Mouse (Mus musculus) heart, adult 2 months (tissue): ENCODE results near the gene Gxylt2. TPM values are rescaled to one million over a fixed set of nuclear protein-coding genes. Genes with fewer than 3 reads are reported as not detected.

Source experiments
- DNase-seq, 2 experiments: peaks; one replicate each; pipeline ENCODE4 v3.0.0; 2021
- H3K27ac ChIP-seq: fragments of 200-600 bp; 2 replicates; pipeline ENCODE4 v1.8.1; 2022
- H3K27me3 ChIP-seq: fragments of 200-500 bp; 2 replicates; pipeline ENCODE4 v1.6.1; 2012; ENCODE audit warnings: mild to moderate bottlenecking, low read length, inconsistent platforms, mixed read lengths; ENCODE audit not compliant: control insufficient read depth, insufficient read depth
- H3K36me3 ChIP-seq: fragments of 200-500 bp; 2 replicates; pipeline ENCODE4 v1.6.1; 2012; ENCODE audit warnings: low read length, inconsistent platforms; ENCODE audit not compliant: control insufficient read depth, insufficient read depth
- H3K4me1 ChIP-seq: fragments of 200-500 bp; 2 replicates; pipeline ENCODE4 v1.6.1; 2011; ENCODE audit warnings: low read length; ENCODE audit not compliant: control insufficient read depth, insufficient read depth
- H3K4me3 ChIP-seq: fragments of 200-600 bp; 2 replicates; pipeline ENCODE4 v1.8.1; 2022
- H3K79me2 ChIP-seq: fragments of 200-500 bp; replicated peaks from 2 replicates; pipeline ENCODE4 v1.6.1; 2012; ENCODE audit warnings: mild to moderate bottlenecking, inconsistent platforms, low read length, moderate library complexity, mixed read lengths; ENCODE audit not compliant: control insufficient read depth, insufficient read depth
- H3K9ac ChIP-seq: fragments of 200-500 bp; 2 replicates; pipeline ENCODE4 v1.6.1; 2012; ENCODE audit warnings: low read depth, mild to moderate bottlenecking, control low read depth, inconsistent platforms, low read length, mixed read lengths
- CTCF ChIP-seq: fragments of 200-600 bp; IDR thresholded peaks from 2 replicates; pipeline ENCODE4 v1.8.1; 2022; ENCODE audit warnings: antibody characterized with exemption, mild to moderate bottlenecking, moderate library complexity
- EP300 ChIP-seq: fragments of 200-500 bp; IDR thresholded peaks from 2 replicates; pipeline ENCODE4 v1.6.1; 2011; ENCODE audit warnings: low read depth, low read length, control low read depth; ENCODE audit not compliant: insufficient read depth
- POLR2A ChIP-seq: fragments of 200-500 bp; IDR thresholded peaks from 2 replicates; pipeline ENCODE4 v1.6.1; 2011; ENCODE audit warnings: mild to moderate bottlenecking, low read depth, low read length, control low read depth; ENCODE audit not compliant: insufficient read depth
- WGBS: fragments of 180-500 bp; shearing (Covaris S2); methylation state at CpG from one replicate; pipeline ENCODE4 v1.1.7; 2018; 5-methylcytosine and 5-hydroxymethylcytosine counted together
- intact Hi-C: fragments of 180-260 bp; cut with DNase I; formaldehyde crosslinking; loops from one replicate; pipeline ENCODE4 v1.15.1; 2025
- polyA plus RNA-seq: library from polyadenylated mRNA; depleted of rRNA; stranded (reverse); fragments of >200 nt; gene quantifications from 2 replicates; pipeline ENCODE4 v1.2.3, GENCODE M21; 2012
- total RNA-seq, 2 experiments: library from RNA; stranded (reverse); gene quantifications; 2 replicates each; pipeline ENCODE4 v1.2.3; 2021

Gene Gxylt2
- total and polyA plus RNA-seq, 3 experiments, result 2.0 to 3.1 (median 2.2) TPM

- Histone ChIP-seq H3K79me2 (no peaks in the 10 kb centered on the region), H3K9ac (no peak overlapping the region), H3K4me3 (no peak overlapping the region), H3K27ac (no peak overlapping the region), H3K27me3 (no peaks in the 10 kb centered on the region), H3K4me1 (no peaks in the 10 kb centered on the region), H3K36me3 (no peaks in the 10 kb centered on the region)
- TF ChIP-seq CTCF (no peak), EP300 (no peak), POLR2A (no peak)
- intact Hi-C loops, result no loop called here
- DNase-seq, result no peak
- WGBS, result 79% methylated on average over 1 of the region's 1 CpGs
Observed at GRCm38 (mm10) chr6:100823356-100823755, 118.8 kb downstream of the Gxylt2 start.

GRCm38 (mm10) chr6:100824381-100824965 is 119.9 kb downstream of the Gxylt2 start:
- 66% methylated on average over 7 of the region's 7 CpGs for WGBS
- TF ChIP-seq POLR2A, result no peak
- no peak for TF ChIP-seq CTCF
- TF ChIP-seq EP300, result no peak
- intact Hi-C loops, result no loop called here
- no peak for DNase-seq
- Histone ChIP-seq H3K27me3 (no peaks in the 10 kb centered on the region), H3K9ac (no peak overlapping the region), H3K79me2 (no peaks in the 10 kb centered on the region), H3K4me1 (no peaks in the 10 kb centered on the region), H3K36me3 (no peaks in the 10 kb centered on the region), H3K4me3 (no peak overlapping the region), H3K27ac (no peak overlapping the region)

- Histone ChIP-seq H3K27ac (no peak overlapping the region), H3K36me3 (no peaks in the 10 kb centered on the region), H3K9ac (no peak overlapping the region), H3K27me3 (no peaks in the 10 kb centered on the region), H3K4me1 (no peaks in the 10 kb centered on the region), H3K79me2 (no peaks in the 10 kb centered on the region), H3K4me3 (no peak overlapping the region)
- no peak for DNase-seq
- intact Hi-C loops, result no loop called here
- TF ChIP-seq POLR2A (no peak), EP300 (no peak), CTCF (no peak)
- 84% methylated on average over 6 of the region's 6 CpGs for WGBS
Observed at GRCm38 (mm10) chr6:100826046-100826445, 121.5 kb downstream of the Gxylt2 start.

DNA sequence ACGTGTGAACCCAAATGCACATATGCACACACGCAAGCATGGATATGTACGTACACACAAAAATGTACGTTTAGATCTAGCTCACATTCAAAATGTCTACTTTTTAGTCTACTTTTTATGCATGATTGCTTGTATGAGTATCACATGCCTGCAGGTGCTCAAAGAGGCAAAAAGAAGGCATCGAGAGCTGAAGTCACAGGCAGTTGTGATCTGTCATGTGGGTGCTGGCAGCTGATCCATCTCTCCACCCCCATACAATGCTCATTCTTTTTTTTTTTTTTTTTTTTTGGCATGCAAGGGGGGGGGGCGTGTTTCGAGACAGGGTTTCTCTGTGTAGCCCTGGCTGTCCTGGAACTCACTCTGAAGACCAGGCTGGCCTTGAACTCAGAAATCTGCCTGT is 124.0 kb downstream of the Gxylt2 start:
- intact Hi-C loops, result no loop called here
- H3K4me1 ChIP-seq, result no peaks in the 10 kb centered on the region
- WGBS, result 93% methylated on average over 7 of the region's 7 CpGs
- no peaks in the 10 kb centered on the region for H3K27me3 ChIP-seq
- no peak for TF ChIP-seq CTCF
- H3K36me3 ChIP-seq, result no peaks in the 10 kb centered on the region
- no peak for DNase-seq
- no peak overlapping the region for H3K4me3 ChIP-seq
- H3K27ac ChIP-seq, result no peak overlapping the region
- no peak overlapping the region for H3K9ac ChIP-seq
- H3K79me2 ChIP-seq, result no peaks in the 10 kb centered on the region

- Histone ChIP-seq H3K9ac (no peak overlapping the region), H3K4me3 (no peak overlapping the region), H3K79me2 (no peaks in the 10 kb centered on the region), H3K36me3 (peaks cover 2% of the 10 kb centered on the region), H3K27ac (no peak overlapping the region), H3K4me1 (peaks cover 1% of the 10 kb centered on the region), H3K27me3 (no peaks in the 10 kb centered on the region)
- intact Hi-C loops, result loop anchor here (5.0 kb wide), 1 partner anchor 152 kb away; no protein-coding TSS in a partner anchor
- DNase-seq, result no peak
- TF ChIP-seq EP300 (no peak), POLR2A (no peak), CTCF (no peak)
- WGBS, result 77% methylated on average over 5 of the region's 5 CpGs
Observed at GRCm38 (mm10) chr6:100829770-100830169, 125.2 kb downstream of the Gxylt2 start.

GRCm38 (mm10) chr6:100831188-100831587 is 126.7 kb downstream of the Gxylt2 start:
- H3K36me3 ChIP-seq, result peaks cover 15% of the 10 kb centered on the region
- no peak overlapping the region for H3K9ac ChIP-seq
- H3K27me3 ChIP-seq, result no peaks in the 10 kb centered on the region
- DNase-seq, result no peak
- H3K4me1 ChIP-seq, result peaks cover 2% of the 10 kb centered on the region
- peaks cover 4% of the 10 kb centered on the region for H3K79me2 ChIP-seq
- 74% methylated on average over 3 of the region's 3 CpGs for WGBS
- no peak overlapping the region for H3K27ac ChIP-seq
- intact Hi-C loops, result loop anchor here (5.0 kb wide), 1 partner anchor 154 kb away; no protein-coding TSS in a partner anchor
- TF ChIP-seq EP300 (no peak), CTCF (no peak), POLR2A (no peak)
- H3K4me3 ChIP-seq, result no peak overlapping the region
